16 mouse cellular contexts compared by ENCODE assay signal in the genomic region with DNA sequence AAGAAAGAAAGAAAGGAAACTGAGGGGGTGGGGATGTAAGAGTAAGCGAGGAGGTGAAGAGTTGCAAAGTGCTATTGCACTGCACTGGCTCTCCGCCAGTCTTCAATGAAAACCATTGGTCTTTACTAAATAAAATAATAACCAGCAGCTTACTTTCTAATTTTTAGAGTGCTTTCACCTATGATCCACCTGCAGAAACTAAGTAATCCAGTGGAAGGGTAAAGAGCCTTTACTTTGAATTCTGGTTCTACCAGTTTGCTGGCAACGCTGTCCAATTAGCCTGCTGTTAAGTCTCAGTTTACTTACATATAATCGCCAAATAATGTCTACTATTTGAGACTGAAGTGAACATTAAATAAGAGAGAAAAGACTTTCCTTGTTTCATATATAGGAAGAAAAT.
"Had no signal": no experiment of that assay in that cellular context is flagged by ENCODE, and none has a peak within 500 bp of the region (broad histone marks: within the 10 kb centered on the region; RNA-seq: fewer than 3 reads in every experiment).

No protein-coding gene starts in this region.

- H3K27me3 ChIP-seq: liver, embryonic 15.5 days; megakaryocyte, embryonic 14.5 days; midbrain, embryonic 15.5 days; neural tube, embryonic 12.5 days had no signal

- DNase-seq: kidney, adult 8-10 months; kidney, postnatal 25 days; retina, postnatal 1 day; right cerebral cortex, postnatal 4 days; spleen, adult 18-20 months; thymus, postnatal 14 days had no signal

- ATAC-seq: intestine, postnatal 0 days; midbrain, embryonic 15.5 days had no signal

- H3K27ac ChIP-seq: left cerebral cortex, adult 2 months; limb, embryonic 10.5 days; liver, embryonic 15.5 days; macrophage; midbrain, embryonic 15.5 days; neural tube, embryonic 12.5 days had no signal

- H3K9me3 ChIP-seq: limb, embryonic 10.5 days; liver, embryonic 15.5 days; megakaryocyte, embryonic 14.5 days; midbrain, embryonic 15.5 days; neural tube, embryonic 12.5 days had no signal

- H3K9ac ChIP-seq: liver, embryonic 15.5 days; midbrain, embryonic 15.5 days; neural tube, embryonic 12.5 days had no signal

- H3K4me2 ChIP-seq: liver, embryonic 11.5 days; liver, embryonic 15.5 days; midbrain, embryonic 11.5 days; midbrain, embryonic 15.5 days; neural tube, embryonic 12.5 days had no signal

- H3K4me1 ChIP-seq: limb, embryonic 10.5 days; midbrain, embryonic 15.5 days; neural tube, embryonic 12.5 days had no signal

- H3K4me3 ChIP-seq: left cerebral cortex, adult 2 months; limb, embryonic 10.5 days; liver, embryonic 15.5 days; megakaryocyte, embryonic 14.5 days; midbrain, embryonic 15.5 days; neural tube, embryonic 12.5 days had no signal
